ENCODE assay signal across 8 mouse cellular contexts in genomic region chr1:131153018-131153629, GRCm38 (mm10). TPM values are rescaled to one million over a fixed set of nuclear protein-coding genes. Genes with fewer than 3 reads are reported as not detected.
A peak's percentile ranks its signal among the peaks of the same experiment; 100 is the strongest.
DNase-seq lines count a peak whose midpoint lies in the region; TF ChIP-seq lines count a peak whose summit lies in the region.

Gene Eif2d (plus strand): TSS chr1:131153181.

- H3K4me1 ChIP-seq in cortical plate, adult 2 months (ENCODE audit: control insufficient read depth, insufficient read depth, low read length): no peaks in the 10 kb centered on the region
- H3K4me1 ChIP-seq in megakaryocyte, embryonic 14.5 days: peaks cover 43% of the 10 kb centered on the region

- peaks cover 15% of the 10 kb centered on the region for H3K36me3 ChIP-seq in megakaryocyte, embryonic 14.5 days (replicated peaks; ENCODE audit: low read length)

- no peak for TF ChIP-seq CTCF in cortical plate, adult 2 months (IDR thresholded peaks at IDR 0.05; ENCODE audit: extremely low read depth, insufficient read depth, low read length)

- peak; percentile 69 for TF ChIP-seq POLR2A in cortical plate, adult 2 months (IDR thresholded peaks at IDR 0.05; ENCODE audit: extremely low read depth, insufficient read depth, low read length)

- peak within 1 kb of the TSS; percentile 95 for H3K4me3 ChIP-seq in cortical plate, adult 2 months (ENCODE audit: insufficient read depth, low read length)
- peak within 1 kb of the TSS; percentile 95 for H3K4me3 ChIP-seq in megakaryocyte, embryonic 14.5 days (replicated peaks)

- no peaks in the 10 kb centered on the region for H3K27me3 ChIP-seq in megakaryocyte, embryonic 14.5 days (replicated peaks)

- peak; percentile 95 for DNase-seq in ZHBTc4 (ENCODE audit: low read depth, low spot score)
- DNase-seq in gastrocnemius, adult 8-10 months (ENCODE audit: low spot score in 2 of 2): peak; percentile 74 to 75
- peak; percentile 42 for DNase-seq in hindlimb bud, embryonic 11.5 days (ENCODE audit: extremely low spot score, low read depth, low spot score)
- DNase-seq in left cerebral cortex, adult 8-10 months (ENCODE audit: low spot score in 2 of 2): peak; percentile 72 to 82
- DNase-seq in right cerebral cortex, postnatal 14 days: peak; percentile 87
- DNase-seq in urinary bladder, postnatal 36 days (ENCODE audit: low spot score in 2 of 2): peak; percentile 84 to 87

- H3K9me3 ChIP-seq in megakaryocyte, embryonic 14.5 days: no peaks in the 10 kb centered on the region

- H3K27ac ChIP-seq in cortical plate, adult 2 months (ENCODE audit: insufficient read depth, low read length): no peak within 1 kb of the TSS

RNA-seq across cellular contexts. Expression of gene Eif2d, which starts in this region (rescaled TPM):
- 57.8 and 58.0 TPM in 2 replicates for polyA plus RNA-seq in cortical plate, adult 2 months (2012; rRNA removed)
- total RNA-seq in gastrocnemius, adult 8-10 months (2022): 10 to 100 TPM; 27.9 to 30.4 (median 29.3) TPM
- total RNA-seq in left cerebral cortex, adult 8-10 months (2022): 10 to 100 TPM; 33.1 to 38.1 (median 34.4) TPM
- polyA plus RNA-seq in megakaryocyte, embryonic 14.5 days (2012; ENCODE audit: insufficient read depth, low replicate concordance): 14.6 and 15.4 TPM in 2 replicates

Comparison
In these comparisons a context has a peak if more than half of its experiments do, and no peak if none do; other contexts are left out.
1. DNase-seq: peak in every context shown above with its lines; median percentile 95 in ZHBTc4; 87 in right cerebral cortex, postnatal 14 days; 86 in urinary bladder, postnatal 36 days; 77 in left cerebral cortex, adult 8-10 months; 74 in gastrocnemius, adult 8-10 months; 42 in hindlimb bud, embryonic 11.5 days.